Mouse (Mus musculus): ENCODE measurements at regions not wholly inside any gene's neighbourhood (a gene's known extent, or its start where the extent isn't known, plus 50 kb on each side); places are given as distances from the start of the nearest gene placed in this dataset.

GRCm38 (mm10) chr2:178691865-178692228 is 261.5 kb downstream of the Cdh26 start:
- no peak for TF ChIP-seq POLR2A (IDR thresholded peaks at IDR 0.05; ENCODE audit: extremely low read depth, insufficient read depth, low read length)
- TF ChIP-seq CTCF (IDR thresholded peaks at IDR 0.05; ENCODE audit: low read depth, low read length) = no peak

All from liver, adult 2 months (tissue).